Mouse (Mus musculus): Measurements from ENCODE around the gene Micu1.

Gene Micu1

DNA sequence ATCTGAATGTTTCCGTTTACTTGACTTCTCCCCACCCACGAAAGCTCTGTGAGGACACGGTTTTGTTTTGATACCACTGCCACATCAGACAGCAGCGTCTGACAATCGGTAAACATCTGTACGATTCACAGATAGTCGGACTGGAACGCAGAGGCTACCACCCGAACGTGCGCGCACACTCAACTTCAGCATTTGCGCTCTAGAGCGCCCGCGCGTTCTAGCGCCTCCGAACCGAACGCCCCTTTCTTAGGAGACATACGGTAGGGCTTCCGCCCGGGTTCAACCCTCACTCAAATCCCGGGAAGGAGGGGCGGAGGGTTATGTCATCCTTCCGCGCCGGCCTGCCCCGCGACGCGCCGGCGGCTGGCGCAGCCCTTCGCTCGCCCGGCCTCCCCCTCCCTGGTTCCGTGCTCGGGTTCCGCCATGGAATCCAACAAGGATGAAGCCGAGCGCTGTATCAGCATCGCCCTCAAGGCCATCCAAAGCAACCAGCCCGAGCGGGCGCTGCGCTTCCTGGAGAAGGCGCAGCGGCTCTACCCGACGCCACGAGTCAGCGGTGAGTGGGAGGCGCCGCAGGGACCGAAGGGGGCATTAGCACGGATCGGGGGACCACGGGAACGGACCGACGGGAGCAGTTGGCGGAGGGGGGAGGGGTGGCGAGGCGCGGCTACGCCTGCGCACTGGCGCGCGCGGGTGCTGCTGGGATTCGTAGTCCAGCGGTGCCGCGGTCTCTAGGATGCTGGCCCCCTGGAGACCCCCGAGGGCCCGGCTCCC, 177.2 kb downstream of the Micu1 start, which contains the start of gene Dnajb12:
Dnajb12 (plus strand) TSS at position 302 of the 774 bp plus-strand sequence.
- in situ Hi-C loops (cut with MboI, MseI): loop anchor here (10.0 kb wide), 1 partner anchor 255 kb away; no protein-coding TSS in a partner anchor

DNA sequence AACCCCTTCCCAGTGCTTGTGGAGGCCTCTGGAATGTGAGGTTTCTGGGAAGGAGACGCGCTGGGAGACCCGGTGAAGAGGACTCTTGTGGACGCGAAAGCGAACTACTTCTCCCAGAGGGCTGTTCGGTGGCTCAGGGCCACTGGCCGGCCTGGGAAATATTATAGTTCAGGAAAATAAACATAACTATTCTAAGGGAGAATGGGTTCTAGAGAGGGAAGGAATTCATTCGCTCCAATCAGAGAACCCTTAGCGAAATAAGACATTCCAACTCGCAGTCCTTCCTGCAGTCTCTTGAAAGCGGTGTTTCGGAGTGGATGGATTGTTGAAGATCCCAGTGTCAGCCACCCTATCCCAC, 177.7 kb downstream of the Micu1 start:
- in situ Hi-C loops (cut with MboI, MseI): no loop called here

- in situ Hi-C loops (cut with MboI, MseI): no loop called here
Measured at GRCm38 (mm10) chr10:59880837-59881236, 178.6 kb downstream of the Micu1 start.

DNA sequence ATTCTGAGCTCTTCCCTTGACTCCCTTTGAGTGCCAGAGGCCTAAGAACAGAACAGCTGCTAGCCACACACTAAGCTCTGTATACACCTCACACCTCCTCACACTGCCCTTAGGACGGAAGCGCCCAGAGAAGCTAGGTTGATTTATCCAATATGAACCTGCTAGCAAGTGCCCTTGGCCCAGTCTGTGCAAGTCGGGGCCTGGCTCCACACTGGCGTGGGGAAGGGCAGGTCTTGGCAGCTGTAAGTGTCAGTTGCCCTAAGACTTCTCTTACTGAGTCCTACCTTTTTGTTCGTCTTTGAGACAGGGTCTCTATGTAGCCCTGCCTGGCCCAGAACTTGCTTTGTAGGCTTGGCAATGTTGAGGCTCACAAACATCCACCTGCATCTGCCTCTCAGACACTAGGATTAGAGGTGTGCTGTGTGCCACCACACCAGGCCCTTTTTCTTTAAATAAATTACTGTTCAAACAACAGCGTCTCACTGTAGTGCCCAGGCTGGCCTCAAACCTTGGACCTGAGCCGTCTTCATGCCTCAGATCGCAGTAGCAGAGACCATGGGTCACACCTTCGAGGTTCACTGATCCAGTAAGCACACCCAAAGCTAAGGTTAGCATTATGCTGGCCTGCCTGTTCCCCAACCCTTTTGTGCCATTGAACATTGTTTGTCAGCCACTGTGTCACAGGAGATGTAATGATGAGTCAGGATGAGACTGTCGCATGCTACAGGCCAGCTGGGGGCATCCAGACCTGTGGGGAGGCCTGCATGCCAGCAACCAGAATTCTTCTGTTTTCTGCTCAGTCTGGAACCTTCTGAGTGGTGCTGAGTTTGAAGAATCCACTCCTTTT, 182.3 kb downstream of the Micu1 start:
- in situ Hi-C loops (cut with MboI, MseI): no loop called here

- in situ Hi-C loops (cut with MboI, MseI): no loop called here
Measured at GRCm38 (mm10) chr10:59885174-59886080, 183.2 kb downstream of the Micu1 start.

DNA sequence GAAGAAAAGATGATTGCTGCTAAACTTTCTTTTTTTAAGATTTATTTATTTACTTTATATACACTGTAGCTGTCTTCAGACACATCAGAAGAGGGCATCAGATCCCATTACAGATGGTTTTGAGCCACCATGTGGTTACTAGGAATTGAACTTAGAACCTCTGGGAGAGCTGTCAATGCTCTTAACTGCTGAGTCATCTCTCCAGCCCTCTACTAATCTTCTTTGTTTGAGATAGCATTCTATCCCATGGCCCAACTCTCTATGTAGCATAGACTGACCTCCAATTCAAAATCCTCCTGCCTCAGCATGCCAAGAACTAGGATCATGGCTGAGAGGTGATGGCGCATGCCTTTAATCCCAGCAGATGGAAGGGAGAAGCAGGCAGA, 183.8 kb downstream of the Micu1 start:
- in situ Hi-C loops (cut with MboI, MseI): no loop called here

DNA sequence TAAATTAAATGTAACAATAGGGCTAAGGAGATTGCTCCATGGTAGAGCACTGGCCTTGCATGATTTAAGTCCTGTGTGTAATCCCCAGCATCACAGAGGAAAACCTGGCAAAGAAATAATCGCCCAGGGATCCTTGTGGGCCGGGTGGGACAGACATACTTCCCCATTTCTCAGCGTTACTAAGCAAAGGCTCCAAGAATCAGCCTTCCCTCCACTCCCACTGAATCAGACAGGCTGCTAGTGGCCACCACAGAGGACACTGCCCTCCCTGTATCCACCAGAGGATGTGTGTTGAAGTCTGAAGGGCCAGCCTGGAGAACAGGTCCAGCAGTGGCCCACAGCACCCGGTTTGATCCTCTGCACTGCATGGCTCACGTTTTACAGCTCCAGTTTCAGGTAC, 185.2 kb downstream of the Micu1 start:
- in situ Hi-C loops (cut with MboI, MseI): no loop called here

- in situ Hi-C loops (cut with MboI, MseI): no loop called here
Measured at GRCm38 (mm10) chr10:59889339-59889738, 187.1 kb downstream of the Micu1 start.

- in situ Hi-C loops (cut with MboI, MseI): loop anchor here (10.0 kb wide), 1 partner anchor 325 kb away; the partner anchor contains the start of gene Chst3
Measured at GRCm38 (mm10) chr10:59889953-59890751, 187.9 kb downstream of the Micu1 start.

- in situ Hi-C loops (cut with MboI, MseI): loop anchor here (10.0 kb wide), 1 partner anchor 322 kb away; the partner anchor contains the start of gene Chst3
Measured at GRCm38 (mm10) chr10:59892977-59893376, 190.7 kb downstream of the Micu1 start.

GRCm38 (mm10) chr10:59894251-59895160, 192.2 kb downstream of the Micu1 start:
- in situ Hi-C loops (cut with MboI, MseI): loop anchor here (5.0 to 10.0 kb wide), 3 partner anchors 58 to 320 kb away; partner anchors contain the start of genes Anapc16, Ascc1, Chst3 and Ddit4

- in situ Hi-C loops (cut with MboI, MseI): loop anchor here (5.0 to 10.0 kb wide), 3 partner anchors 57 to 319 kb away; partner anchors contain the start of genes Anapc16, Ascc1, Chst3 and Ddit4
Measured at GRCm38 (mm10) chr10:59895460-59896186, 193.3 kb downstream of the Micu1 start.

GRCm38 (mm10) chr10:59896211-59896610, 193.9 kb downstream of the Micu1 start:
- in situ Hi-C loops (cut with MboI, MseI): loop anchor here (5.0 to 10.0 kb wide), 3 partner anchors 56 to 319 kb away; partner anchors contain the start of genes Anapc16, Ascc1, Chst3 and Ddit4

- in situ Hi-C loops (cut with MboI, MseI): loop anchor here (5.0 to 10.0 kb wide), 3 partner anchors 55 to 318 kb away; partner anchors contain the start of genes Anapc16, Ascc1, Chst3 and Ddit4
Measured at GRCm38 (mm10) chr10:59896911-59897331, 194.6 kb downstream of the Micu1 start.

GRCm38 (mm10) chr10:59897511-59897910, 195.2 kb downstream of the Micu1 start:
- in situ Hi-C loops (cut with MboI, MseI): loop anchor here (5.0 to 10.0 kb wide), 3 partner anchors 55 to 317 kb away; partner anchors contain the start of genes Anapc16, Ascc1, Chst3 and Ddit4

DNA sequence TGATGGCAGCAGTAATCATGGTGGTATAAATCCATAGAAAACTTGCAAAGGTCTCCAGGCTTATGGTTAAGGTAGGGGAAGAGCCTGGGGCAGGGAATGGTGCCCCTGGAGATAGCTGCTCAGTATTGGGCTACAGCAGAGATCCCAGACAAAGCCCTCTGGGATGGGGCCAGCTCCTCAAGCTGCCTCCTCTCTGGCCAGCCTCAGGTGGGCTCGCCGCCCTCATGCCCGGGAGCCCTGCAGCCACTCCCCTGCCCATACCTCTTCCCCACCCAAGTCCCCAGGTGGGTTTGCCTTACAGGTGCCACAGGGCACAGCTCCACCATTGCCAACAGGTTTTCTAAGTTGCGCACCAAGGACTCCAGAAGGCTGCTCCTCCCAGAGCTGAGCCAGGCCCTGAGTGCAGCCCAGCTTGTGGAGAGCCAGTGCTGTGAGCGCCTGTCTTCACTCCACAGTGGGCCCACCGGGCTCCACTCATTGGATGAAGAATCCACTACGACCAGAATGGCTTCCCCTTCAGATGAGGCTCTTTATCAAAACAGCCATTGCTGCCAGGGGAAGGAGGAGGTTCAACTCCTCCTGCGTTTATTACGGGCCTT, 196.0 kb downstream of the Micu1 start:
- in situ Hi-C loops (cut with MboI, MseI): loop anchor here (5.0 to 10.0 kb wide), 3 partner anchors 54 to 317 kb away; partner anchors contain the start of genes Anapc16, Ascc1, Chst3 and Ddit4

- in situ Hi-C loops (cut with MboI, MseI): loop anchor here (5.0 to 10.0 kb wide), 3 partner anchors 53 to 316 kb away; partner anchors contain the start of genes Anapc16, Ascc1, Chst3 and Ddit4
Measured at GRCm38 (mm10) chr10:59898935-59899334, 196.7 kb downstream of the Micu1 start.

Data from T-helper 1 cell (primary cell).